Mouse (Mus musculus) C2C12 (cell line): ENCODE results near the gene Tspan32. TPM values are rescaled to one million over a fixed set of nuclear protein-coding genes. Genes with fewer than 3 reads are reported as not detected.

Source experiments
- H3K27me3 ChIP-seq: one replicate; pipeline ENCODE4 v1.6.1; 2011; ENCODE audit not compliant: control insufficient read depth, insufficient read depth, insufficient read length
- H3K36me3 ChIP-seq: one replicate; pipeline ENCODE4 v1.6.1; 2011; ENCODE audit not compliant: control insufficient read depth, insufficient read depth
- H3K4me3 ChIP-seq: one replicate; pipeline ENCODE4 v1.5.1; 2011; ENCODE audit warnings: mild to moderate bottlenecking, control low read depth; ENCODE audit not compliant: poor library complexity, insufficient read depth, severe bottlenecking
- H3K79me2 ChIP-seq: one replicate; pipeline ENCODE4 v1.6.1; 2011; ENCODE audit not compliant: control insufficient read depth, insufficient read depth
- H3K79me3 ChIP-seq: one replicate; pipeline ENCODE4 v1.6.1; 2011; ENCODE audit warnings: low read depth, control low read depth
- H3ac ChIP-seq: one replicate; pipeline ENCODE3; 2011; ENCODE audit warnings: low read depth; ENCODE audit not compliant: control insufficient read depth, insufficient read length
- CEBPB ChIP-seq: IDR thresholded peaks from one replicate; pipeline ENCODE4 v1.6.1; 2011; ENCODE audit warnings: low read depth, mild to moderate bottlenecking, control low read depth, moderate library complexity
- CTCF ChIP-seq: IDR thresholded peaks from one replicate; pipeline ENCODE4 v1.5.1; 2011; ENCODE audit not compliant: control insufficient read depth, insufficient read depth, insufficient read length
- FOSL1 ChIP-seq: IDR thresholded peaks from one replicate; pipeline ENCODE4 v1.8.0; 2011; ENCODE audit warnings: mild to moderate bottlenecking, low read length; ENCODE audit not compliant: poor library complexity, insufficient read depth, severe bottlenecking
- MAX ChIP-seq: IDR thresholded peaks from one replicate; pipeline ENCODE4 v1.6.1; 2011; ENCODE audit warnings: mild to moderate bottlenecking, control low read depth
- MYOD1 ChIP-seq: IDR thresholded peaks from one replicate; pipeline ENCODE4 v1.6.1; 2011; ENCODE audit warnings: low read depth; ENCODE audit not compliant: control insufficient read depth, insufficient read length
- MYOG ChIP-seq: IDR thresholded peaks from one replicate; pipeline ENCODE4 v1.6.1; 2011; ENCODE audit not compliant: control insufficient read depth, insufficient read length; ENCODE audit errors: extremely low read depth
- USF1 ChIP-seq: IDR thresholded peaks from one replicate; pipeline ENCODE4 v1.6.1; 2011; ENCODE audit warnings: low read depth, mild to moderate bottlenecking, control low read depth, moderate library complexity
- polyA plus RNA-seq: library from polyadenylated mRNA; unstranded; fragments of >200 nt; fragmentation: generic; extraction: Trizol; gene quantifications from one replicate; pipeline ENCODE4 v1.2.1, GENCODE M21; 2012; ENCODE audit warnings: missing spikeins

The Tspan32 gene
- polyA plus RNA-seq, 1 experiment, result 1.9 TPM

GRCm38 (mm10) chr7:143040561-143040960 is 35.7 kb downstream of the Tspan32 start:
- no peak overlapping the region for H3ac ChIP-seq
- TF ChIP-seq USF1 (no peak), FOSL1 (no peak), MAX (no peak), MYOD1 (no peak), MYOG (no peak), CTCF (no peak), CEBPB (no peak)

DNA sequence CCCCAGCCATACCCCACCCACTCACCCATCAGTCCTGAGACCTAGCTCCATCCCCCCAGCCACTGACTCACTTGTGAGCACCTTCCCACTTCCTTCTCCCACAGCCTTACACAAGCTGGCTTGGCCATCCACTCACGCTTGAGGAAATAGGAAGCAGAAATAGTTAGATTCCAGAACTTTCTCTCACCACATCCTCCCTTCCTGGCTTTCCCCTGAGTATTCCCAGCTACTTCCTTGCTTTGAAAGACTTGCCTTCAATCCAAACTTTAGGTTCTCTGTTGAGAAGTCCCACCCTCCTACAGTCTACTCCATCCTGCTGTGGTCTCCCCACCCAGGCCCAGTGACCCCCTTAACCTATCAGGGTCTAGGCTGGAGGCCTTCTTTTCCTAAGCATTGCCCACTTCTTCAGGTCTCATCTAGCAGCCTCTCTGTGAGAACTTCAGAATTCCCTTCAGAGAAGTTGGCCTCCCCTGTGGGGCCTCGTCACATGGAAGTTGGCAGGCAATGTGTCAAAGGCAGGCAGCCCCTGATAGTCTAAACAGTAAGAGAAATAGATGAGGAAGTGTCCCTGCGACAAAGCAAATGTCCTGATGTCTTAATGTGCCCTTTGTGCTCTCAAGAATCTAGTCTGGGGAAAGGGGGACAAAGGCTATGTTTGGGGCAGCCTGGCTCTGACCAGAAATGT is 36.4 kb downstream of the Tspan32 start:
- TF ChIP-seq MAX (no peak), MYOG (no peak), CEBPB (no peak), MYOD1 (no peak), CTCF (no peak), USF1 (no peak), FOSL1 (no peak)
- Histone ChIP-seq H3K36me3 (no peaks in the 10 kb centered on the region), H3K27me3 (no peaks in the 10 kb centered on the region)

More at GRCm38 (mm10) chr7:143040561-143040960, 35.7 kb downstream of the Tspan32 start:
- Histone ChIP-seq H3K4me3 (no peak overlapping the region), H3K27me3 (no peaks in the 10 kb centered on the region), H3K36me3 (no peaks in the 10 kb centered on the region), H3K79me3 (no peaks in the 10 kb centered on the region), H3K79me2 (no peaks in the 10 kb centered on the region)

DNA sequence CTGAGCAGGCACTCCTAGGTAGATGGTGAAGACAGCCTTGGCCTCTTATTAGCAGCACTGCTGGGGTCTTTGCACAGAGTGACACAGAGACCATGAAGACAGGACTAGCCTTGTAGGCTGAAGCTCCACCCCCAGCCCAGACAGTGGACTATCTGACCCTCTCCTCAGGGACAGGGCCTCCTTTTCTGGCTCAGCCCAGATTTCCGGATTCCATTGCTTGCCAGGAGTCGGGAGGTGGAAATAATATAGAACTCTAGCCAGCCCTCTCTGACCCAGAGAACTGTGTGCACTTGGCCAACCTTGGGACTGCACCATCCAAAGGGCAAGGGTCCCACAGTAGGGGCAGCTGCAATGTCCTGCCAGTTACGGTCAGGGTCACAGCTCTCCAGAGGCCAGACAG is 37.2 kb downstream of the Tspan32 start:
- Histone ChIP-seq H3K4me3 (no peak overlapping the region), H3ac (no peak overlapping the region), H3K79me2 (no peaks in the 10 kb centered on the region), H3K79me3 (no peaks in the 10 kb centered on the region), H3K36me3 (no peaks in the 10 kb centered on the region), H3K27me3 (no peaks in the 10 kb centered on the region)
- TF ChIP-seq MAX (no peak), CEBPB (no peak), CTCF (no peak), MYOD1 (no peak), FOSL1 (no peak), USF1 (no peak), MYOG (no peak)

More for the DNA sequence above, 36.4 kb downstream of the Tspan32 start:
- Histone ChIP-seq H3K79me3 (no peaks in the 10 kb centered on the region), H3K79me2 (no peaks in the 10 kb centered on the region), H3ac (no peak overlapping the region), H3K4me3 (no peak overlapping the region)

- H3K27me3 ChIP-seq, result no peaks in the 10 kb centered on the region
- H3K79me3 ChIP-seq, result no peaks in the 10 kb centered on the region
- TF ChIP-seq MAX, result no peak
- TF ChIP-seq MYOG, result no peak
- no peak for TF ChIP-seq CTCF
Measured at GRCm38 (mm10) chr7:143042897-143043300, 38.1 kb downstream of the Tspan32 start.

DNA sequence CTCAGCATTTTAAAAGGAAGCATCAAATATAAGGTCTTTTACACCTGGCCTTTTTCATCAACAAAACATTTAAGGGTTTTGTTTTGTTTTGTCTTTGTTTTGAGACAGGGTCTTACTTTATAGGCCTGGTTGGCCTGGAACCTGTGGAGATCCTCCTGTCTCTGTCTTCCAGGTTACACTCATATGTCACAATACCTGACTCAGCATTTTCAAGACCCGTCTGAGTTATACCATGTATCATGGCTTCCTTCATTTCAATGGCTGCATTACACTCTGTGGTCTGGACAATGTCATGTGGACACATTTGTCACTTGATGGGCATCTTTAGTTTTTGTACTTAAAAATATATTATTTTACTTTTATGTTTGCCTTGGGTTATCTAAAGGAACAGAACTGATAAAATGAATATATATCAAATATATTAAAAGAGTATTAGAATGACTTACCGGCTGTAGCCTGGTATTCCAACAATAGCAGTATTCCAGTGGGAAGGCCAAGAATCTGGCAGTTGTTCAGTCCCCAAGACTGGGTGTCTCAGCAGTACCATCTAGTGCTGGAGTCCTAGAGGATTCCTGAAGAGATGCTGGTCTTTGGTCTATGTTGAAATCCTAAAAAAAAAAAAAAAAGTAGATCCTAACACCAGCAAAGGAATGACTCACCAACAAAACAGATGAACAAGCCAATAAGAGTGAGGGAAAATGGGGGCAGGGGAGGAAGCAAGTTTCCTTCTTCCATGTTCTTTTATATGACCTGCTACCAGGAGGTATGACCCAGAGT is 39.4 kb downstream of the Tspan32 start:
- H3K79me2 ChIP-seq, result no peaks in the 10 kb centered on the region

More at GRCm38 (mm10) chr7:143042897-143043300, 38.1 kb downstream of the Tspan32 start:
- no peak overlapping the region for H3K4me3 ChIP-seq
- H3K36me3 ChIP-seq, result no peaks in the 10 kb centered on the region
- H3K79me2 ChIP-seq, result no peaks in the 10 kb centered on the region
- H3ac ChIP-seq, result no peak overlapping the region

More for the DNA sequence above, 39.4 kb downstream of the Tspan32 start:
- Histone ChIP-seq H3K4me3 (no peak overlapping the region), H3ac (no peak overlapping the region), H3K27me3 (no peaks in the 10 kb centered on the region), H3K36me3 (no peaks in the 10 kb centered on the region), H3K79me3 (no peaks in the 10 kb centered on the region)
- TF ChIP-seq CTCF, result no peak
- no peak for TF ChIP-seq MAX
- no peak for TF ChIP-seq FOSL1
- TF ChIP-seq CEBPB, result no peak
- no peak for TF ChIP-seq MYOD1
- TF ChIP-seq MYOG, result no peak
- TF ChIP-seq USF1, result no peak
